8 mouse cellular contexts compared by ENCODE assay signal in the genomic region with DNA sequence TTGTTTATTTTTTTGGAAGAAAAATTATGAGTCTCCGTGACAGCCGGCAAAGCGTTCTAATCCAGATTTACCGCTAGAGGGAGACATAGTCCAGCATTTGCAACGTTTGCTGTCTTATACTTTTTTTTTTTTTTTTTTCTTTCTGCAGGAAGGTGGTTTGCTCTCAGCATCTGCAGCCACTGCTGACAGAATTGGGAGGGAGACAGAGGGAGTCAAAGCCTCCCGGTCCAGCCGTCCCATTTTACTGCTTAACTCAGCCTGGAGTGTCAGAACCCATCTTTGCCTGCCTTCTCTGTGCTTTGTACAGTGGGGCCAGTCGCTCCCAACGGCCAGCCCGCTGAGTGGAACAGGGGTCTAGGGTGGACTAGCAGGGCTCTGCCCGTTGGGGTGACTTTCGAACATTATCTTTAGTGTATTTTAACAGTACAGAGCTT. TPM values are rescaled to one million over a fixed set of nuclear protein-coding genes. Genes with fewer than 3 reads are reported as not detected.
DNase-seq lines count a peak whose midpoint lies in the region; ATAC-seq and TF ChIP-seq lines count a peak whose summit lies in the region.

A gene (plus strand): TSS at position 121 of the 434 bp plus-strand sequence.

- no peaks in the 10 kb centered on the region for H3K36me3 ChIP-seq in embryonic facial prominence, embryonic 15.5 days
- H3K36me3 ChIP-seq in heart, embryonic 16.5 days (ENCODE audit: control insufficient read depth, insufficient read depth): no peaks in the 10 kb centered on the region
- no peaks in the 10 kb centered on the region for H3K36me3 ChIP-seq in liver, postnatal 0 days (replicated peaks; ENCODE audit: insufficient read depth, low read length)
- H3K36me3 ChIP-seq in neural tube, embryonic 15.5 days: no peaks in the 10 kb centered on the region

- H3K9ac ChIP-seq in embryonic facial prominence, embryonic 15.5 days: peak within 1 kb of the TSS; percentile 44
- peak within 1 kb of the TSS; percentile 59 for H3K9ac ChIP-seq in heart, embryonic 16.5 days (ENCODE audit: low read length)
- H3K9ac ChIP-seq in liver, postnatal 0 days (replicated peaks): no peak within 1 kb of the TSS
- peak within 1 kb of the TSS; percentile 74 for H3K9ac ChIP-seq in neural tube, embryonic 15.5 days (replicated peaks)

- TF ChIP-seq CTCF in liver, postnatal 0 days (IDR thresholded peaks at IDR 0.05; ENCODE audit: low read depth): peak; percentile 74

- WGBS in embryonic facial prominence, embryonic 15.5 days: 2% methylated on average over 12 of the region's 12 CpGs
- WGBS in heart, embryonic 16.5 days: 2% methylated on average over 12 of the region's 12 CpGs
- 3% methylated on average over 12 of the region's 12 CpGs for WGBS in liver, postnatal 0 days (ENCODE audit: insufficient replicate concordance)
- WGBS in neural tube, embryonic 15.5 days: under 1% methylated on average over 12 of the region's 12 CpGs

- peak within 1 kb of the TSS; percentile 98 for H3K4me2 ChIP-seq in embryonic facial prominence, embryonic 15.5 days (replicated peaks)
- peak within 1 kb of the TSS; percentile 99 for H3K4me2 ChIP-seq in heart, embryonic 16.5 days (ENCODE audit: low read depth, low read length)
- H3K4me2 ChIP-seq in liver, postnatal 0 days (ENCODE audit: low read depth, low read length): peak within 1 kb of the TSS; percentile 70
- H3K4me2 ChIP-seq in neural tube, embryonic 15.5 days: peak within 1 kb of the TSS; percentile 84

- H3K9me3 ChIP-seq in embryonic facial prominence, embryonic 15.5 days (replicated peaks): no peaks in the 10 kb centered on the region
- no peaks in the 10 kb centered on the region for H3K9me3 ChIP-seq in heart, embryonic 16.5 days (replicated peaks; ENCODE audit: control insufficient read depth, low read length)
- no peaks in the 10 kb centered on the region for H3K9me3 ChIP-seq in liver, postnatal 0 days (ENCODE audit: low read length)
- H3K9me3 ChIP-seq in neural tube, embryonic 15.5 days (replicated peaks): no peaks in the 10 kb centered on the region

- peaks cover 10% of the 10 kb centered on the region for H3K4me1 ChIP-seq in embryonic facial prominence, embryonic 15.5 days
- peaks cover 14% of the 10 kb centered on the region for H3K4me1 ChIP-seq in heart, embryonic 16.5 days (ENCODE audit: control insufficient read depth, insufficient read depth, low read length)
- H3K4me1 ChIP-seq in liver, postnatal 0 days (ENCODE audit: insufficient read depth): peaks cover 6% of the 10 kb centered on the region
- H3K4me1 ChIP-seq in neural tube, embryonic 15.5 days: peaks cover 20% of the 10 kb centered on the region

- H3K27ac ChIP-seq in embryonic facial prominence, embryonic 15.5 days (replicated peaks): no peak within 1 kb of the TSS
- H3K27ac ChIP-seq in heart, embryonic 16.5 days (ENCODE audit: low read length): no peak within 1 kb of the TSS
- H3K27ac ChIP-seq in liver, postnatal 0 days (ENCODE audit: low read depth): no peak within 1 kb of the TSS
- H3K27ac ChIP-seq in neural tube, embryonic 15.5 days (replicated peaks): peak within 1 kb of the TSS; percentile 77

- ATAC-seq in embryonic facial prominence, embryonic 15.5 days (ENCODE audit: insufficient number of reproducible peaks, low FRiP score, low TSS enrichment, low read depth): 0 out of 2 replicates have a peak, but pooled peaks have one; percentile 39
- no peak for ATAC-seq in heart, embryonic 16.5 days (replicated peaks; ENCODE audit: extremely low read depth, insufficient read depth, low FRiP score)
- no peak for ATAC-seq in liver, postnatal 0 days
- ATAC-seq in neural tube, embryonic 15.5 days (ENCODE audit: low FRiP score): peak; percentile 45; the same call in 1 of the 2 replicates

- TF ChIP-seq EP300 in liver, postnatal 0 days (IDR thresholded peaks at IDR 0.05; ENCODE audit: low read depth): no peak

- peak; percentile 8 to 25 for DNase-seq in CD8-positive naive resting alpha-beta T cell, adult 2 months (ENCODE audit: low read depth in 2 of 2, low spot score in 2 of 2)
- DNase-seq in brain, adult 2 months (ENCODE audit: low read depth, low spot score): peak; percentile 92
- peak; percentile 41 to 49 for DNase-seq in kidney, postnatal 25 days
- DNase-seq in liver, postnatal 0 days: peak; percentile 37
- DNase-seq in thymus, postnatal 4 days: peak; percentile 30

- H3K27me3 ChIP-seq in embryonic facial prominence, embryonic 15.5 days: peaks cover 23% of the 10 kb centered on the region; the same call in 1 of the 2 replicates
- peaks cover 32% of the 10 kb centered on the region for H3K27me3 ChIP-seq in heart, embryonic 16.5 days (ENCODE audit: control insufficient read depth, insufficient read depth, low read length)
- peaks cover 53% of the 10 kb centered on the region for H3K27me3 ChIP-seq in liver, postnatal 0 days (ENCODE audit: insufficient read depth, low read length)
- peaks cover 9% of the 10 kb centered on the region; the same call in 1 of the 2 replicates for H3K27me3 ChIP-seq in neural tube, embryonic 15.5 days (replicated peaks)

- peak within 1 kb of the TSS; percentile 57 for H3K4me3 ChIP-seq in embryonic facial prominence, embryonic 15.5 days (replicated peaks)
- peak within 1 kb of the TSS; percentile 66 for H3K4me3 ChIP-seq in heart, embryonic 16.5 days (ENCODE audit: low read length)
- peak within 1 kb of the TSS; percentile 28 for H3K4me3 ChIP-seq in liver, postnatal 0 days (ENCODE audit: low read depth, low read length)
- peak within 1 kb of the TSS; percentile 52 for H3K4me3 ChIP-seq in neural tube, embryonic 15.5 days (replicated peaks)

RNA-seq across cellular contexts. Expression of the gene that starts here (rescaled TPM):
- 3.9 and 4.1 TPM in 2 replicates for polyA plus RNA-seq in embryonic facial prominence, embryonic 15.5 days (2015; fragmentation: Nextera tagmentation; extraction: Ambion mirVana)
- 0.29 and 0.47 TPM in 2 replicates for polyA plus RNA-seq in heart, embryonic 16.5 days (2015; fragmentation: Nextera tagmentation; extraction: Ambion mirVana)
- polyA plus RNA-seq in liver, postnatal 0 days (2015; fragmentation: Nextera tagmentation; extraction: Ambion mirVana): 0.25 and 0.41 TPM in 2 replicates
- polyA plus RNA-seq in neural tube, embryonic 15.5 days (2015; fragmentation: Nextera tagmentation; extraction: Ambion mirVana): 39.8 and 47.1 TPM in 2 replicates

Comparison
In these comparisons a context has a peak if more than half of its experiments do, and no peak if none do; other contexts are left out.
1. Peak in DNase-seq, H3K4me3 ChIP-seq and H3K4me2 ChIP-seq in liver, postnatal 0 days; RNA of the gene not detected or under 1 TPM.
2. DNase-seq: peak in every context shown above with its lines; median percentile 92 in brain, adult 2 months; 45 in kidney, postnatal 25 days; 37 in liver, postnatal 0 days; 30 in thymus, postnatal 4 days; 16 in CD8-positive naive resting alpha-beta T cell, adult 2 months.
3. ATAC-seq: peak in embryonic facial prominence, embryonic 15.5 days (single experiment) and neural tube, embryonic 15.5 days (single experiment); none in heart, embryonic 16.5 days (single experiment) and liver, postnatal 0 days (single experiment).
4. Peak in every context shown above with its lines, with median percentiles within 50 percentile points of each other: H3K4me2 ChIP-seq and H3K4me3 ChIP-seq.